Mouse (Mus musculus) embryonic facial prominence, embryonic 13.5 days (tissue): Measurements from ENCODE around the gene Unk. TPM values are rescaled to one million over a fixed set of nuclear protein-coding genes. Genes with fewer than 3 reads are reported as not detected.

Experiments
- ATAC-seq: fragments of 200-750 bp; cut with Nextera tagmentation; 2 replicates; pipeline ENCODE4 v1.8.0; 2017; ENCODE audit warnings: low read depth; ENCODE audit not compliant: insufficient number of reproducible peaks, insufficient read depth, low FRiP score, low TSS enrichment
- H3K27ac ChIP-seq: fragments of 300-500 bp; sonication (generic); 2 replicates; pipeline ENCODE4 v1.5.1; 2015; ENCODE audit warnings: moderate library complexity, mild to moderate bottlenecking, inconsistent platforms
- H3K27me3 ChIP-seq: fragments of 300-500 bp; sonication (generic); 2 replicates; pipeline ENCODE4 v1.6.1; 2015; ENCODE audit warnings: mild to moderate bottlenecking, inconsistent platforms
- H3K36me3 ChIP-seq: fragments of 300-500 bp; sonication (generic); 2 replicates; pipeline ENCODE4 v1.6.1; 2015; ENCODE audit warnings: mild to moderate bottlenecking, inconsistent platforms
- H3K4me1 ChIP-seq: fragments of 300-500 bp; sonication (generic); 2 replicates; pipeline ENCODE4 v1.6.1; 2015; ENCODE audit warnings: inconsistent platforms
- H3K4me2 ChIP-seq: fragments of 300-500 bp; sonication (generic); 2 replicates; pipeline ENCODE4 v1.6.1; 2015; ENCODE audit warnings: moderate library complexity, mild to moderate bottlenecking, inconsistent platforms
- H3K4me3 ChIP-seq: fragments of 300-500 bp; sonication (generic); 2 replicates; pipeline ENCODE4 v1.5.1; 2015; ENCODE audit warnings: mild to moderate bottlenecking, inconsistent platforms
- H3K9ac ChIP-seq: fragments of 300-500 bp; sonication (generic); 2 replicates; pipeline ENCODE4 v1.6.1; 2015; ENCODE audit warnings: mild to moderate bottlenecking, inconsistent platforms
- H3K9me3 ChIP-seq: fragments of 300-500 bp; sonication (generic); 2 replicates; pipeline ENCODE4 v1.6.1; 2016; ENCODE audit warnings: inconsistent platforms
- WGBS: fragments of 180-500 bp; shearing (Covaris S2); methylation state at CpG from one replicate; pipeline ENCODE4 v1.1.7; 2015; ENCODE audit warnings: mixed read lengths; 5-methylcytosine and 5-hydroxymethylcytosine counted together
- polyA plus RNA-seq: library from polyadenylated mRNA; unstranded; fragments of >200 nt; fragmentation: Nextera tagmentation; extraction: Ambion mirVana; gene quantifications from 2 replicates; pipeline ENCODE4 v1.2.1, GENCODE M21; 2015

Gene Unk
- polyA plus RNA-seq, 1 experiment from 2014 or later: 44.9 TPM

- no peak overlapping the region for H3K4me3 ChIP-seq
- ATAC-seq: no peak
- 60% methylated on average over 12 of the region's 12 CpGs for WGBS
- no peak overlapping the region for H3K9ac ChIP-seq
- H3K27me3 ChIP-seq: no peaks in the 10 kb centered on the region
- H3K4me2 ChIP-seq: no peak overlapping the region
- no peaks in the 10 kb centered on the region for H3K9me3 ChIP-seq
- no peaks in the 10 kb centered on the region for H3K4me1 ChIP-seq
- peaks cover 95% of the 10 kb centered on the region for H3K36me3 ChIP-seq
- no peak overlapping the region for H3K27ac ChIP-seq
Measured at GRCm38 (mm10) chr11:116058022-116058614, 28.0 kb downstream of the Unk start.

DNA sequence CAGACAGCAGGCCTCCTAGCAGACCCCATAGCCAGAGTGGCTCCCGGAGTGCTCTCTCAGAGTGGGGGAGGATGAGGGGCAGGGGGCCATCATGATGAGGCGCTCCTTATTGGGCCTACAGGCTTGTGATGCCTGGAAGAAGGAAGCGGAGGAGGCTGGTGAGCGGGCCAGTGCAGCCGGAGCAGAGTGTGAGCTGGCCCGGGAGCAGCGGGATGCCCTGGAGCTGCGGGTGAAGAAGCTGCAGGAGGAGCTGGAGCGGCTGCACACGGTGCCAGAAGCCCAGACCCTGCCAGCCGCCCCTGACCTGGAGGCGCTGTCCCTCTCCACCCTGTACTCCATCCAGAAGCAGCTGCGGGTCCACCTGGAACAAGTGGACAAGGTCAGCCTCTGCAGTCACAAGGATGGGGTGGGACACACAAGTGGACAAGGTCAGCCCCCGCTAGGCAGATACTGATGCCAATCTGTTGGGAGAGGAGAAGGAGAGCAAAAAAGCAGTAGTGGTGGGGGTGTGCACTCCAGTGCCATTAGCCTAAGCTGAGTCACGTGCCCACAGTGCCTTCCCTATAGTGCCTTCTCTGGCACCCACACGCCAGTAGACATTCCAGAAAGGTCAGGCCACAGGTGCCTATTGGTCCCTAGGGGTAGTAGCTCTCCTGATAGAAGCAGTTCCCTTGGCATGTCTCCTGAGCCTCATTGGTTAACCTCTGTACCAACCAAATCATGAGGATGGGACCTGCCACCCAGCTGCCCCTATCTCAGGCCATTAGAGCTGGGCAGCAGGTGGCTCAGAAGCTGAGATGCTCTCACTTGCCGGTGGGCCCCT, 29.0 kb downstream of the Unk start:
- Histone ChIP-seq H3K9me3 (no peaks in the 10 kb centered on the region), H3K27me3 (no peaks in the 10 kb centered on the region), H3K4me2 (no peak overlapping the region), H3K9ac (no peak overlapping the region), H3K36me3 (peaks cover 85% of the 10 kb centered on the region), H3K27ac (no peak overlapping the region), H3K4me1 (no peaks in the 10 kb centered on the region), H3K4me3 (no peak overlapping the region)
- 88% methylated on average over 17 of the region's 17 CpGs for WGBS
- ATAC-seq: no peak

- Histone ChIP-seq H3K27ac (no peak overlapping the region), H3K4me2 (no peak overlapping the region), H3K4me1 (no peaks in the 10 kb centered on the region), H3K27me3 (no peaks in the 10 kb centered on the region), H3K9ac (no peak overlapping the region), H3K9me3 (no peaks in the 10 kb centered on the region), H3K36me3 (peaks cover 79% of the 10 kb centered on the region), H3K4me3 (no peak overlapping the region)
- 92% methylated on average over 11 of the region's 11 CpGs for WGBS
- ATAC-seq: no peak
Measured at GRCm38 (mm10) chr11:116059691-116060025, 29.5 kb downstream of the Unk start.

GRCm38 (mm10) chr11:116060596-116060995, 30.5 kb downstream of the Unk start:
- peak overlapping the region; percentile 36; the same call in 1 of the 2 replicates for H3K9ac ChIP-seq
- no peaks in the 10 kb centered on the region for H3K4me1 ChIP-seq
- H3K36me3 ChIP-seq: peaks cover 70% of the 10 kb centered on the region
- no peak overlapping the region; the same call in 1 of the 2 replicates for H3K27ac ChIP-seq
- no peaks in the 10 kb centered on the region for H3K9me3 ChIP-seq
- no peak overlapping the region for H3K4me3 ChIP-seq
- no peaks in the 10 kb centered on the region for H3K27me3 ChIP-seq
- H3K4me2 ChIP-seq: no peak overlapping the region
- no peak for ATAC-seq
- 84% methylated on average over 9 of the region's 9 CpGs for WGBS

DNA sequence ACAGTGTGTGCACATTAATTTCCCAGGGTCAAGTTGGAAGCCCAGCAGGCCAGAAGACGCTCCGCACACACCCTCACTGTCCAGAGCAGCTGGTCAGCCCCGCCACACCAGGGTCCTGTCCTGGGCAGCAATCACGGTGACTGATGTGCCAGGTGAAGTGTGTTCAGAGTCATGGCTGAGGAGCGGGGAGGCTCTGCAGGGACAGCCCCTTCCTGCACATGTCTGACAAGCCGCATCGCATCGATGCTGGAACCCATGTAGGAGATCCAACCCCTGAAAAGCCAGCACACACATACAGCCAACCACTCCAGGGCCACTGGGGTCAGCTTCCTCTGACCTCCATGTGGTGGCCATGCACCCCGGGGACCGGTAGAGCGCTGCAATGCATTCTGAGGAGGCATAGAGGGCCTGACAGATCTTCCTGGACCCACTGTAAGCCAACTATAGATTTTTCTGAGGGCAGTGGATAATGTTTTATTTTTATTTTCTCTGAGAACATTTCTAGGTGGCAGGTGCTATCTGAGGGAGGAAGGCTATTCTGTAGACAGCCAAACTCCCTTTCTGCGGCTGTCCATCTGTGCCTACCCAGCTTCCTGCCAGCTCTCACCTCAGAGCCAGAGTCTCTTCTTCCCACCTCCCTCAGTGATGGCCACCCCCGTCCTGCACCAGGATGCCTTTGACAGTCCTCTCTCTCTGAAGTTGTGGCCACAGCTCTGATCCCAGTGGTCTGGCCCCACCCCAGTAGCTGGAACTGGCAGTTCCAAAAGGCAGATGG, 31.7 kb downstream of the Unk start:
- Histone ChIP-seq H3K36me3 (peaks cover 58% of the 10 kb centered on the region), H3K27ac (no peak overlapping the region), H3K4me2 (no peak overlapping the region), H3K9me3 (no peaks in the 10 kb centered on the region), H3K27me3 (no peaks in the 10 kb centered on the region), H3K4me1 (0 out of 2 replicates have a peak, but pooled peaks cover under 1% of the 10 kb centered on the region), H3K4me3 (no peak overlapping the region), H3K9ac (no peak overlapping the region)
- no peak for ATAC-seq
- 90% methylated on average over 13 of the region's 13 CpGs for WGBS

GRCm38 (mm10) chr11:116062521-116062920, 32.4 kb downstream of the Unk start:
- H3K4me3 ChIP-seq: no peak overlapping the region
- 71% methylated on average over 8 of the region's 8 CpGs for WGBS
- H3K36me3 ChIP-seq: peaks cover 51% of the 10 kb centered on the region
- H3K4me2 ChIP-seq: no peak overlapping the region
- no peak for ATAC-seq
- H3K4me1 ChIP-seq: 0 out of 2 replicates have a peak, but pooled peaks cover 3% of the 10 kb centered on the region
- no peaks in the 10 kb centered on the region for H3K27me3 ChIP-seq
- H3K9me3 ChIP-seq: no peaks in the 10 kb centered on the region
- no peak overlapping the region for H3K27ac ChIP-seq
- no peak overlapping the region for H3K9ac ChIP-seq

DNA sequence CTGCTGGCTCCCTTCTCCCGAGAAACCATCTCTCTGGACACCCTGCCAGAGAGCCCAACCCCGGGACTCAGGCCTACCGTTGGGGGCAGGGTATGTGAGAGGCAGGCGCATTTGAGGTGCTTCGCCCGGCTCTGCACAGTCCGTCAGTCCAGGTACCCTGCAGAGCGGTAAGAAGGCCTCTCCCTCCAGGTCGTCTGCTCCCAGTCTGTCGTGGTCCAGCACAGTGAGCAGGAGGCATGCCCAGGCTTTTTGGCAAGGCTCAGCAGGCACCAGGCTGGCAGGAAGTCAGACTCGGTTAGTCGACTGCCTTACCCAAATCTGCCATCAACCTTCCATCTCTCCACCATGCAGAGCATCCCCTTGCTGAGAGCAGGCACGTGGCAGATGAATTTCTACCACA, 33.4 kb downstream of the Unk start:
- no peak overlapping the region for H3K4me2 ChIP-seq
- ATAC-seq: no peak
- H3K4me3 ChIP-seq: no peak overlapping the region
- peaks cover 40% of the 10 kb centered on the region for H3K36me3 ChIP-seq
- 74% methylated on average over 13 of the region's 13 CpGs for WGBS
- H3K9ac ChIP-seq: peak overlapping the region; percentile 6; the same call in 1 of the 2 replicates
- no peaks in the 10 kb centered on the region for H3K27me3 ChIP-seq
- H3K9me3 ChIP-seq: no peaks in the 10 kb centered on the region
- peak overlapping the region; percentile 28; the same call in 1 of the 2 replicates for H3K27ac ChIP-seq
- H3K4me1 ChIP-seq: 0 out of 2 replicates have a peak, but pooled peaks cover 3% of the 10 kb centered on the region

DNA sequence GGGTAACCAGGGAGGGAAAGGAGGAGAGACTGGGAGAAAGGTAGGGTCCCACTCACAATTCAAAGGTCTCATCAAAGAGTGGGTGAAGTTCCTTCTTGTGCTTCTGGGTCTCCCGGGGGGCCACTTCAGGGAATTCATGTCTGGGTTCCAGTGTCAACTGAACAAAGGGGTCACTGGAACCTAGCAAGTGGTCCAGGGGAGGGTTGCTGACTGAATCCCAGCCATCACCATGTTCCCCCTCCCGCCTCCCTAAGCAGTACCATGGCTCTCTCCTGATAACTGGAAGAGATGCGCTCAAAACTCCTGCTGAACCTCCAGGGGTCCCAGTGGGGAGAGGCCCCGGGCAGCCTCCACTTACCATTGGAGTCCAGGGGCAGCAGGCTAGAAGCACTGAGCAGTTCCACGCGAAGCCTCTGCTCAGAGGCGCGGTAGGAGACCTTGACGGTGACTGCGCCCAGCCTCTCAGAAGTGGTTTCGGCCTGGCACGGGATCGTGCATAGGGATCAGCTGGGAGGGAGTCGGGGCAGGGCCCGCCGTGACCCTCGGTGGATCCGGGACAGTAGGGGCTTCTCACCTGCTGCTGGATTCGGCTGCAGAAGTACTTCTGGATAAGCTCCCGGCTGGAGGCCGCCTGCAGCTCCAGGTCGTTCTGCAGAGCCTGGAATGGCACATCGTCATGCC, 34.2 kb downstream of the Unk start:
- Histone ChIP-seq H3K4me2 (no peak overlapping the region), H3K9ac (0 out of 2 replicates have a peak overlapping the region, but pooled peaks have one; percentile 49), H3K36me3 (peaks cover 33% of the 10 kb centered on the region), H3K9me3 (no peaks in the 10 kb centered on the region), H3K27ac (no peak overlapping the region), H3K4me1 (0 out of 2 replicates have a peak, but pooled peaks cover 3% of the 10 kb centered on the region), H3K4me3 (no peak overlapping the region), H3K27me3 (no peaks in the 10 kb centered on the region)
- WGBS: 67% methylated on average over 23 of the region's 23 CpGs
- no peak for ATAC-seq

DNA sequence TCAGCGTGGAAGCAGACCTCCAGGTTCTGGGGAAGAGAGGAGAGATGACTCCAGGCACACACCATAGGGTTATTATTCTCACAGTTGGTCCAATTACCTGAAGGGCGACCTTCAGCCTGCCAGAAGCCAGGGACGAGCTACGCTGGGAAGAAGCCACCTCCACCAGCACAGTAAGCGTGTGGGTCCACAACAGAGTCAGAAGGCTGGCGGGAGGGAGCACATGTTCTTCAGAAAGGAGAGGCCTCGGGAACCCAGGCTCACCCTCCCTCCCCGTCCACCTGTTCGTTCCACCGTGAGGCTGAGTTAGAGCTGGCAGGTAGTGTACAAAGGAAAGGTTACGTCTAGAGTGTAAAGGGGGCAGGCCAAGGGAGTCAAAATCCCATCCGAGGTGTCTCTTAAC, 35.2 kb downstream of the Unk start:
- Histone ChIP-seq H3K36me3 (peaks cover 22% of the 10 kb centered on the region), H3K4me2 (no peak overlapping the region), H3K9ac (no peak overlapping the region), H3K27ac (no peak overlapping the region), H3K27me3 (no peaks in the 10 kb centered on the region), H3K9me3 (no peaks in the 10 kb centered on the region), H3K4me1 (0 out of 2 replicates have a peak, but pooled peaks cover 3% of the 10 kb centered on the region), H3K4me3 (no peak overlapping the region)
- ATAC-seq: no peak
- 90% methylated on average over 12 of the region's 12 CpGs for WGBS

GRCm38 (mm10) chr11:116071510-116071909, 41.4 kb downstream of the Unk start:
- WGBS: 61% methylated on average over 5 of the region's 5 CpGs
- ATAC-seq: no peak
- H3K9me3 ChIP-seq: no peaks in the 10 kb centered on the region
- H3K9ac ChIP-seq: no peak overlapping the region
- H3K4me1 ChIP-seq: 0 out of 2 replicates have a peak, but pooled peaks cover 8% of the 10 kb centered on the region
- no peak overlapping the region for H3K4me3 ChIP-seq
- no peak overlapping the region for H3K4me2 ChIP-seq
- no peaks in the 10 kb centered on the region for H3K36me3 ChIP-seq
- H3K27ac ChIP-seq: no peak overlapping the region
- no peaks in the 10 kb centered on the region for H3K27me3 ChIP-seq

DNA sequence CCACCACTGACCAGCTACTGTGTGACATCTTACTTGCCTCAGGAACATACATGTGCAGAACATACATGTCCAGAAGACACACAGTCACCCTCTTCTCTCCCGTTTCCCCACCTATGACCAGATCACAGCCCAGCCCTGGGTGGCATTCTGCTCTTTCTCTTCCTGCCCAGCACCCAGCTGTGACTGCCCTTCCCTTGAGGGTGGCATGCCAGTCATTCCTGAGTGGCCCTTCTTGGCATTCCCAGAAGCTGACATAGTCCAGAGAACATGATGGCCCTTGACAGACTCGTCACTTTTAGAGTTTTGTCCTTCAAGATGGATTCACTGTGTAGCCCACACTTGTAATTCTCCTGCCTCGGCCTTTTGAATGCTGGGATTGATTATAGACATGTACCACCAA, 42.5 kb downstream of the Unk start:
- H3K4me3 ChIP-seq: no peak overlapping the region
- 79% methylated on average over 3 of the region's 3 CpGs for WGBS
- H3K27me3 ChIP-seq: no peaks in the 10 kb centered on the region
- no peaks in the 10 kb centered on the region for H3K36me3 ChIP-seq
- H3K4me1 ChIP-seq: peaks cover 6% of the 10 kb centered on the region
- no peak overlapping the region for H3K27ac ChIP-seq
- H3K4me2 ChIP-seq: no peak overlapping the region
- no peaks in the 10 kb centered on the region for H3K9me3 ChIP-seq
- H3K9ac ChIP-seq: no peak overlapping the region
- no peak for ATAC-seq
